Mouse (Mus musculus) layer of hippocampus, postnatal 36 days (tissue): ENCODE results near the gene Asb16. TPM values are rescaled to one million over a fixed set of nuclear protein-coding genes. Genes with fewer than 3 reads are reported as not detected.

Experiments used
- DNase-seq, 2 experiments: peaks; one replicate each; pipeline ENCODE4 v3.0.0; 2022
- microRNA-seq, 2 experiments: library from miRNA; unstranded; fragments of <30 nt; microRNA quantifications; one replicate each; pipeline ENCODE4 v1.2.0; 2021
- total RNA-seq, 2 experiments: library from RNA; stranded (reverse); gene quantifications; 2 replicates each; pipeline ENCODE4 v1.2.3; 2021

The Asb16 gene
- total RNA-seq, 2 experiments from 2014 or later, result 1.0 to 1.2 TPM

- no peak for DNase-seq
These were observed 43.4 kb downstream of the Asb16 start for GRCm38 (mm10) chr11:102311966-102312365.

- DNase-seq, result no peak
These were observed 44.0 kb downstream of the Asb16 start for GRCm38 (mm10) chr11:102312586-102312985.

- no peak for DNase-seq
These were observed 45.8 kb downstream of the Asb16 start for GRCm38 (mm10) chr11:102314321-102314720.

GRCm38 (mm10) chr11:102315690-102316571, 47.4 kb downstream of the Asb16 start:
- no peak for DNase-seq

GRCm38 (mm10) chr11:102316572-102317297, 48.2 kb downstream of the Asb16 start:
- peak; percentile 87 to 88 for DNase-seq

GRCm38 (mm10) chr11:102317298-102317900, 48.9 kb downstream of the Asb16 start:
- DNase-seq, result peak; percentile 62 to 66

GRCm38 (mm10) chr11:102317901-102318575, 49.5 kb downstream of the Asb16 start:
- peak in 1 of 2 experiments; percentile 65 for DNase-seq

- DNase-seq, result peak in 1 of 2 experiments; percentile 67
These were observed 50.2 kb downstream of the Asb16 start for GRCm38 (mm10) chr11:102318576-102319409.

GRCm38 (mm10) chr11:102319410-102319792, 50.9 kb downstream of the Asb16 start, which contains the start of gene Ubtf:
Gene Ubtf, minus strand, starts transcription at chr11:102319742.
- peak; percentile 84 to 87 for DNase-seq

- peak; percentile 86 to 89 for DNase-seq
These were observed 51.6 kb downstream of the Asb16 start for GRCm38 (mm10) chr11:102319941-102320685.

- DNase-seq, result peak in 1 of 2 experiments; percentile 67
These were observed 52.1 kb downstream of the Asb16 start for GRCm38 (mm10) chr11:102320686-102321005.

- no peak for DNase-seq
These were observed 53.4 kb downstream of the Asb16 start for GRCm38 (mm10) chr11:102321931-102322330.

- no peak for DNase-seq
These were observed 55.0 kb downstream of the Asb16 start for GRCm38 (mm10) chr11:102323516-102323915.

- DNase-seq, result no peak
These were observed 58.7 kb downstream of the Asb16 start for GRCm38 (mm10) chr11:102327250-102327649.

GRCm38 (mm10) chr11:102327839-102328238, 59.3 kb downstream of the Asb16 start:
- DNase-seq, result no peak

Small RNAs within 50 kb of the gene (microRNA-seq; reads per million reads assigned to microRNA genes)
- gene Mir8101, result 0.90 to 2.3 reads per million in 2 experiments

Other genes with a start within 250 kb of the Asb16 start
- gene Mpp3, start 240.3 kb upstream of the Asb16 start, total RNA-seq, result 10 to 100 TPM; 88.5 to 90.2 TPM
- not detected for gene Cd300lg, start 227.2 kb upstream of the Asb16 start, total RNA-seq
- 100 to 1,000 TPM; 138 to 139 TPM for gene Mpp2, start 180.2 kb upstream of the Asb16 start, total RNA-seq
- gene Ppy, start 167.4 kb upstream of the Asb16 start, total RNA-seq, result not detected
- gene Pyy, start 160.9 kb upstream of the Asb16 start, total RNA-seq, result not detected
- gene Nags, start 123.2 kb upstream of the Asb16 start, total RNA-seq, result not detected
- gene Tmem101, start 112.3 kb upstream of the Asb16 start, total RNA-seq, result 10 to 100 TPM; 29.5 to 30.6 TPM
- gene Lsm12, start 83.4 kb upstream of the Asb16 start, total RNA-seq, result 10 to 100 TPM; 59.4 to 60.8 TPM
- gene G6pc3, start 79.1 kb upstream of the Asb16 start, total RNA-seq, result 10 to 100 TPM; 52.0 to 58.5 TPM
- 100 to 1,000 TPM; 227 to 234 TPM for gene Hdac5, start 38.6 kb upstream of the Asb16 start, total RNA-seq
- 1 to 10 TPM in 1 of 2 experiments, under 1 TPM in 1; 0.58 to 1.5 TPM for gene BC030867, start 19.9 kb upstream of the Asb16 start, total RNA-seq
- 10 to 100 TPM; 64.2 to 64.8 TPM for gene Tmub2, start 16.2 kb downstream of the Asb16 start, total RNA-seq
- 100 to 1,000 TPM; 172 to 173 TPM for gene Atxn7l3, start 27.9 kb downstream of the Asb16 start, total RNA-seq
- gene Ubtf, start 51.0 kb downstream of the Asb16 start, total RNA-seq, result 100 to 1,000 TPM; 127 to 128 TPM
- gene Slc4a1, start 97.5 kb downstream of the Asb16 start, total RNA-seq, result under 1 TPM; 0.10 to 0.15 TPM
- 100 to 1,000 TPM; 455 to 507 TPM for gene Rundc3a, start 124.7 kb downstream of the Asb16 start, total RNA-seq
- 10 to 100 TPM; 61.9 to 64.0 TPM for gene Slc25a39, start 139.2 kb downstream of the Asb16 start, total RNA-seq
- 10 to 100 TPM; 60.3 to 68.3 TPM for gene Grn, start 161.6 kb downstream of the Asb16 start, total RNA-seq
- 100 to 1,000 TPM in 1 of 2 experiments, 10 to 100 TPM in 1; 97.3 to 111 TPM for gene Fam171a2, start 178.9 kb downstream of the Asb16 start, total RNA-seq
- 1 to 10 TPM; 1.3 to 3.8 TPM for gene Itga2b, start 201.4 kb downstream of the Asb16 start, total RNA-seq